Mouse (Mus musculus): ENCODE data around the gene Nutf2-ps1. TPM values are rescaled to one million over a fixed set of nuclear protein-coding genes. Genes with fewer than 3 reads are reported as not detected.

The Nutf2-ps1 gene
- polyA plus RNA-seq, 1 experiment from 2014 or later = 258 TPM

DNA sequence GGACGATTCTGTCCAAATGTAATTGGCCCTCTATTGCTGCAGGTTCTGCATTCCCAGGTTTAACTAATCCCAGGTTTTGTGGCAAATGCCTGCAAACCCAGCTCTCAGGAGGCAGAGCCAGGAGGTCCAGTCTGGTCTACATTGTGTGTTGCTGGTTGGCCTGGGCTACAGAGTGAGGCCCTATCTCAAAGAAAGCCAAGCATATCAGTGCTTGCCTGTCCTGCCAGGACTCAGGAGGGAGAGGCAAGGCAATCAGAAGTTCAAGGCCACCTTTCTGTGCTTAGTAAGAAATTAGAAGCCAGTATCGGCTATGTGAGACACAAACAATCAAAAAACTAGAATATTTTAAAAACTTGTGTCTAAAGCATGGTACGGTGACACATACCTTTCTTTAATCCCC is 15.7 kb downstream of the Nutf2-ps1 start:
- no peak overlapping the region for H3K4me2 ChIP-seq (ENCODE audit: low read depth, low read length)
- ATAC-seq (ENCODE audit: insufficient read depth, low FRiP score) = no peak
- H3K4me3 ChIP-seq (replicated peaks; ENCODE audit: low read length) = no peak overlapping the region
- H3K4me1 ChIP-seq (ENCODE audit: control insufficient read depth, insufficient read depth, low read length) = 0 out of 2 replicates have a peak, but pooled peaks cover 6% of the 10 kb centered on the region
- no peaks in the 10 kb centered on the region for H3K36me3 ChIP-seq (ENCODE audit: control insufficient read depth, insufficient read depth, low read length)
- H3K27ac ChIP-seq (ENCODE audit: low read length) = no peak overlapping the region
- no peaks in the 10 kb centered on the region for H3K9me3 ChIP-seq (replicated peaks; ENCODE audit: control insufficient read depth, low read length)
- H3K9ac ChIP-seq (ENCODE audit: low read length) = 0 out of 2 replicates have a peak overlapping the region, but pooled peaks have one; percentile 32
- H3K27me3 ChIP-seq (ENCODE audit: control insufficient read depth, insufficient read depth, low read length) = no peaks in the 10 kb centered on the region
- WGBS = 77% methylated on average over 3 of the region's 3 CpGs

DNA sequence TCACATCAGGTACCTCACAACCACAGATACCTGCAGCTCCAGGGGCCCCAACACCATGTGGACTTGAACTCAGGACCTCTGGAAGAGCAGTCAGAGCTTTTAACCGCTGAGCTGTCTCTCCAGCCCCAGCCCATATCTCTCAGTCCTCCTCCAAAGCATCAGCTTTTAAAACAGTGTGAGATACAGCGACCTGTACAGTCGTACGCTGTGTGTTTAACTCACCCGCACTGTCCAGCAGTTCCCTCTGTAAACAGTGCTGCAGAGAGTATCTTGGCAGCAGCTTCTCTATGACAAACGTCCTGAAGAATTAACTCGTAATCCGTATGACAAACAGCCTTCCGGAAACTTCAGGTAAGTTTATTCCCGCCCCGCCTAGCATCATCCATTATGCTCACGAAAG is 16.3 kb downstream of the Nutf2-ps1 start:
- 29% methylated on average over 12 of the region's 12 CpGs for WGBS
- Histone ChIP-seq H3K4me2 (ENCODE audit: low read depth, low read length) (no peak overlapping the region), H3K9me3 (replicated peaks; ENCODE audit: control insufficient read depth, low read length) (no peaks in the 10 kb centered on the region), H3K4me3 (replicated peaks; ENCODE audit: low read length) (no peak overlapping the region), H3K27ac (ENCODE audit: low read length) (no peak overlapping the region), H3K27me3 (ENCODE audit: control insufficient read depth, insufficient read depth, low read length) (no peaks in the 10 kb centered on the region), H3K36me3 (ENCODE audit: control insufficient read depth, insufficient read depth, low read length) (no peaks in the 10 kb centered on the region), H3K9ac (ENCODE audit: low read length) (no peak overlapping the region), H3K4me1 (ENCODE audit: control insufficient read depth, insufficient read depth, low read length) (0 out of 2 replicates have a peak, but pooled peaks cover 6% of the 10 kb centered on the region)
- peak; percentile 54; the same call in 1 of the 2 replicates for ATAC-seq (ENCODE audit: insufficient read depth, low FRiP score)

DNA sequence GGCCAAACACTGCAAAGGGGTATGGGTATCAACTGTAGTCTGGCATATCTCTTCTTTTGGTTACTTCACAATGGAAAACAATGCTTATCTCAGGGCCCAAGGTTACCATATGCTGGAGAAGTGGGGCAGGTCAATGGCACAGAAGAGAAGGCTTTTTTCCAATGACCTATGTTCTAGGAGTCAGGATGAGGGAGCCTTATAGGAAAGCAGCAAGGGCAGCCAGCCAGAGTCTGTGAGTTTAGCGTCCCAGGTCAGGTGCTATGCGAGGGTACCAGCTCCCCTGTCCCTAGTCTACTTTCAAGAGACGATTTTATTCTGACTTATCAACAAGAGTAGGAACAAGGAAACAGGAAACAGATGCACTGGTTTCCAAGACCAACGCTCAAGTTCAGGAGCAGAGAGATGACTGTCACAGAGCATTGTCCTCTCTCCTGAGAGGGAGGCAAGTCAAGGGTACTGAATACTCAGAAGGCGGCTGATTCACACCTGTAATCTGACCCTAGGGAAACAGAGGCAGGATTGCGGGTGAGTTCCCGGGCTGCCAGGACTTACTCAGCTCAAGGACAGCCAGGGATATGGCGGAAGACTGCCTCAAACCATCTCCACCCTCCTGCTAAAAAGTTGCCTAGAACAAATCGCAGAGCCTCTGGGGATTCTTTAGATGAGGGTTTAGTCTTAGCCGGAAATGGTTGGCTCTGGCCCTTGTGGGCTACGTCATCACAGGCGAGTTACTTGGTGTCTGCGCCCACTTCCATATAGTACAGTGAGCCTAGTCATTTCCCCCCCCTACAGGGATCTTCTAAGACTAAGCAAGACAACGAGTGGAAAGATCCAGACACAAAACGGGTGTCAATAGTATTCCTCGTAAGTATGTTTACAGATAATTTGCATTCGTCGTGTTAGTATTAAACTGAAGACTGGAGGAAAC is 17.1 kb downstream of the Nutf2-ps1 start:
- H3K27me3 ChIP-seq (ENCODE audit: control insufficient read depth, insufficient read depth, low read length) = no peaks in the 10 kb centered on the region
- H3K4me1 ChIP-seq (ENCODE audit: control insufficient read depth, insufficient read depth, low read length) = 0 out of 2 replicates have a peak, but pooled peaks cover 3% of the 10 kb centered on the region
- WGBS = 70% methylated on average over 18 of the region's 18 CpGs
- H3K4me3 ChIP-seq (replicated peaks; ENCODE audit: low read length) = no peak overlapping the region
- ATAC-seq (ENCODE audit: insufficient read depth, low FRiP score) = no peak
- H3K9me3 ChIP-seq (replicated peaks; ENCODE audit: control insufficient read depth, low read length) = no peaks in the 10 kb centered on the region
- no peak overlapping the region for H3K4me2 ChIP-seq (ENCODE audit: low read depth, low read length)
- no peak overlapping the region for H3K9ac ChIP-seq (ENCODE audit: low read length)
- no peak overlapping the region for H3K27ac ChIP-seq (ENCODE audit: low read length)
- no peaks in the 10 kb centered on the region for H3K36me3 ChIP-seq (ENCODE audit: control insufficient read depth, insufficient read depth, low read length)

- WGBS = 56% methylated on average over 4 of the region's 4 CpGs
- H3K9me3 ChIP-seq (replicated peaks; ENCODE audit: control insufficient read depth, low read length) = no peaks in the 10 kb centered on the region
- H3K27me3 ChIP-seq (ENCODE audit: control insufficient read depth, insufficient read depth, low read length) = no peaks in the 10 kb centered on the region
- 0 out of 2 replicates have a peak, but pooled peaks cover 3% of the 10 kb centered on the region for H3K4me1 ChIP-seq (ENCODE audit: control insufficient read depth, insufficient read depth, low read length)
- no peak overlapping the region for H3K9ac ChIP-seq (ENCODE audit: low read length)
- H3K36me3 ChIP-seq (ENCODE audit: control insufficient read depth, insufficient read depth, low read length) = no peaks in the 10 kb centered on the region
- no peak for ATAC-seq (ENCODE audit: insufficient read depth, low FRiP score)
- no peak overlapping the region for H3K4me2 ChIP-seq (ENCODE audit: low read depth, low read length)
- no peak overlapping the region for H3K4me3 ChIP-seq (replicated peaks; ENCODE audit: low read length)
- H3K27ac ChIP-seq (ENCODE audit: low read length) = no peak overlapping the region
Measured at GRCm38 (mm10) chr19:53571056-53571455, 17.8 kb downstream of the Nutf2-ps1 start.

DNA sequence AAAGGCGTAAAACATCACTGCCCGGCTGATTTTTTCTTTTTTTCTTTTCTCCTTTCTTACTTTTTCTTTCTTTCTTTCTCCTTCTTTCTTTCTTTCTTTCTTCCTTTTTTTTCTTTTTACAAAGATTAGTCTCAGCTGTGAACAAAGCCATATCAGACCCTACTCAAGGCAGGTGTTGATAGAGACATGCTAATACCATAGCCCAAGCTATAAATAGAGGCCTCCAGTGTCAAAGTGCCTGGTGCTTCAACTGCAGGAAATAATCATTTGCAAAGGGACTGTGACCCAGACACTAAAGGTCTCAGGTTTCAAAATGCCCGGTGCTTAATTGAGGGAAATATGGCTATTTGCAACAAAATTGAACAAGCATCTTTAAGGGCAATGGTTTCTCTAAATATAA is 20.3 kb downstream of the Nutf2-ps1 start:
- no peaks in the 10 kb centered on the region for H3K9me3 ChIP-seq (replicated peaks; ENCODE audit: control insufficient read depth, low read length)
- no peak for ATAC-seq (ENCODE audit: insufficient read depth, low FRiP score)
- H3K4me2 ChIP-seq (ENCODE audit: low read depth, low read length) = no peak overlapping the region
- 0 out of 2 replicates have a peak, but pooled peaks cover 3% of the 10 kb centered on the region for H3K4me1 ChIP-seq (ENCODE audit: control insufficient read depth, insufficient read depth, low read length)
- no peak overlapping the region for H3K9ac ChIP-seq (ENCODE audit: low read length)
- H3K27ac ChIP-seq (ENCODE audit: low read length) = no peak overlapping the region
- H3K27me3 ChIP-seq (ENCODE audit: control insufficient read depth, insufficient read depth, low read length) = no peaks in the 10 kb centered on the region
- H3K36me3 ChIP-seq (ENCODE audit: control insufficient read depth, insufficient read depth, low read length) = no peaks in the 10 kb centered on the region
- H3K4me3 ChIP-seq (replicated peaks; ENCODE audit: low read length) = no peak overlapping the region
- WGBS = 74% methylated on average over 3 of the region's 3 CpGs

- H3K4me1 ChIP-seq (ENCODE audit: control insufficient read depth, insufficient read depth, low read length) = no peaks in the 10 kb centered on the region
- WGBS = 55% methylated on average over 11 of the region's 11 CpGs
- H3K36me3 ChIP-seq (ENCODE audit: control insufficient read depth, insufficient read depth, low read length) = no peaks in the 10 kb centered on the region
- ATAC-seq (ENCODE audit: insufficient read depth, low FRiP score) = no peak
- H3K9me3 ChIP-seq (replicated peaks; ENCODE audit: control insufficient read depth, low read length) = no peaks in the 10 kb centered on the region
- no peaks in the 10 kb centered on the region for H3K27me3 ChIP-seq (ENCODE audit: control insufficient read depth, insufficient read depth, low read length)
- H3K9ac ChIP-seq (ENCODE audit: low read length) = no peak overlapping the region
- H3K4me2 ChIP-seq (ENCODE audit: low read depth, low read length) = no peak overlapping the region
- no peak overlapping the region for H3K27ac ChIP-seq (ENCODE audit: low read length)
- H3K4me3 ChIP-seq (replicated peaks; ENCODE audit: low read length) = no peak overlapping the region
Measured at GRCm38 (mm10) chr19:53567864-53568263, 21.0 kb downstream of the Nutf2-ps1 start.

GRCm38 (mm10) chr19:53565565-53566277 is 23.1 kb downstream of the Nutf2-ps1 start:
- H3K27me3 ChIP-seq (ENCODE audit: control insufficient read depth, insufficient read depth, low read length) = no peaks in the 10 kb centered on the region
- no peaks in the 10 kb centered on the region for H3K9me3 ChIP-seq (replicated peaks; ENCODE audit: control insufficient read depth, low read length)
- no peak overlapping the region for H3K27ac ChIP-seq (ENCODE audit: low read length)
- no peak overlapping the region for H3K4me3 ChIP-seq (replicated peaks; ENCODE audit: low read length)
- no peaks in the 10 kb centered on the region for H3K4me1 ChIP-seq (ENCODE audit: control insufficient read depth, insufficient read depth, low read length)
- H3K9ac ChIP-seq (ENCODE audit: low read length) = no peak overlapping the region
- 88% methylated on average over 14 of the region's 14 CpGs for WGBS
- ATAC-seq (ENCODE audit: insufficient read depth, low FRiP score) = no peak
- no peaks in the 10 kb centered on the region for H3K36me3 ChIP-seq (ENCODE audit: control insufficient read depth, insufficient read depth, low read length)
- H3K4me2 ChIP-seq (ENCODE audit: low read depth, low read length) = no peak overlapping the region

DNA sequence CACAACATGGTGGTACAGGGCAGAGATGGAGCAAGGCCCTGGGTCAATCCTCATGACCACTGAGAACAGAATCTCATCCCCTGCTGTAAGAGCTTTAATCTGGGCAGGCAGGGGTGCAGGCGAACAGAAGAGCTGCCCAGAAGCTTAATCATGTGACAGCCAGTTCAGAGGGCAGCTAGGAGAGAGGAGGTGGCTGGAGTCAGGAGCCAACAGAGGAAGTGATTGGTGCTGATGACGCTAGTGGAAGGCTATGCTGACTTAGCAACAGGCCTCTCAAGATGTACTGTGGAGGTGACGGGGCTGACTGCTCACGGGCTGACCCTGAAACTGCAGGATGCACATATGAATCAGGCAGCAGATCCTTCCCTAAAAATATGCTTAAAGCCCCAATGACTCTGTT is 24.7 kb downstream of the Nutf2-ps1 start:
- Histone ChIP-seq H3K4me2 (ENCODE audit: low read depth, low read length) (no peak overlapping the region), H3K4me1 (ENCODE audit: control insufficient read depth, insufficient read depth, low read length) (no peaks in the 10 kb centered on the region), H3K27ac (ENCODE audit: low read length) (no peak overlapping the region), H3K4me3 (replicated peaks; ENCODE audit: low read length) (no peak overlapping the region), H3K27me3 (ENCODE audit: control insufficient read depth, insufficient read depth, low read length) (no peaks in the 10 kb centered on the region), H3K9ac (ENCODE audit: low read length) (peak overlapping the region; percentile 31; the same call in 1 of the 2 replicates), H3K36me3 (ENCODE audit: control insufficient read depth, insufficient read depth, low read length) (no peaks in the 10 kb centered on the region), H3K9me3 (replicated peaks; ENCODE audit: control insufficient read depth, low read length) (no peaks in the 10 kb centered on the region)
- ATAC-seq (ENCODE audit: insufficient read depth, low FRiP score) = no peak
- 39% methylated on average over 4 of the region's 4 CpGs for WGBS

- no peak overlapping the region for H3K4me3 ChIP-seq (replicated peaks; ENCODE audit: low read length)
- no peaks in the 10 kb centered on the region for H3K4me1 ChIP-seq (ENCODE audit: control insufficient read depth, insufficient read depth, low read length)
- H3K9me3 ChIP-seq (replicated peaks; ENCODE audit: control insufficient read depth, low read length) = no peaks in the 10 kb centered on the region
- H3K4me2 ChIP-seq (ENCODE audit: low read depth, low read length) = no peak overlapping the region
- H3K27ac ChIP-seq (ENCODE audit: low read length) = no peak overlapping the region
- no peak for ATAC-seq (ENCODE audit: insufficient read depth, low FRiP score)
- WGBS = 86% methylated on average over 3 of the region's 3 CpGs
- no peaks in the 10 kb centered on the region for H3K36me3 ChIP-seq (ENCODE audit: control insufficient read depth, insufficient read depth, low read length)
- no peaks in the 10 kb centered on the region for H3K27me3 ChIP-seq (ENCODE audit: control insufficient read depth, insufficient read depth, low read length)
- no peak overlapping the region for H3K9ac ChIP-seq (ENCODE audit: low read length)
Measured at GRCm38 (mm10) chr19:53560436-53560835, 28.4 kb downstream of the Nutf2-ps1 start.

Data from stomach, embryonic 16.5 days (tissue).